Mouse (Mus musculus): ENCODE data around the gene Krt42. TPM values are rescaled to one million over a fixed set of nuclear protein-coding genes. Genes with fewer than 3 reads are reported as not detected.
"Not testable (repeated sequence)": the region's sequence is repeated elsewhere in the genome, so short reads cannot be mapped to it uniquely, and the experiment has no call there.

The Krt42 gene
- polyA plus RNA-seq, 1 experiment = not detected

DNA sequence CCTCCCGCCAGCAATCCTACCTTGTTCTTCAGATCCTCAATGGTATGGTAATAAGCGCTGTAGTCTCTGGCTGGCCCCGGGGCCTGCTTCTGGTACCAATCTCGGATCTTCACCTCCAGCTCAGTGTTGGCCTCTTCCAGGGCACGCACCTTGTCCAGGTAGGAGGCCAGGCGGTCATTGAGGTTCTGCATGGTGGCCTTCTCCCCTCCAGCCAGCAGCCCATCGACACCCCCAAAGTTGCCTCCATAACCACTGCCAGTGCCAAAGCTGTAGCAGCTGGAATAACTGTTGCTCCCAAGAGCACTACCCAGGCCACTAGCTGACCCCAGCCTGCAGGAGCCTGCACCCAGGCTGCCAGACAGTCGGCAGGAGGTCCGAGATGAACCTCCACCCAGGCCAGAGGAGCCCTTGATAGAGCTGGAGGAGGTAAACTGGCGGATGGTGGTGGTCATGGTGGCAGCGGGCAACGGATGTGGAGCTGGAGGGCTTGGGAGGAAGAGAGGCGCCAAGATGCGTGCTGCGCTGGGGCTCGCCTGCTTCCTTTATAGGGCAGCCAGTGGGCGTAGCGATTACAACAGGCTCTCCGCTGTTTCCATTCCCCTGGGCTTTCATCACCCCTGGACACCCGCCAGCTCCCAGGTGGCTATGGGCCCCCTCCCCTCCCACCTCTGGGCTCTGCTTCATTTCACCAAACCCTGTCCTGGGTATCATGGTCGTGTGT, 9.0 kb downstream of the Krt42 start, which contains the start of gene Krt17:
Gene Krt17, minus strand, starts transcription at position 516 of the 721 bp plus-strand sequence.
- H3K4me1 ChIP-seq (ENCODE audit: control insufficient read depth, insufficient read depth, low read length) = no peaks in the 10 kb centered on the region
- TF ChIP-seq CTCF (IDR thresholded peaks at IDR 0.05; ENCODE audit: extremely low read depth, insufficient read depth, low read length) (no peak), POLR2A (IDR thresholded peaks at IDR 0.05; ENCODE audit: extremely low read depth, insufficient read depth, low read length) (no peak)
- no peak within 1 kb of the TSS for H3K27ac ChIP-seq (ENCODE audit: insufficient read depth, low read length)
- no peak within 1 kb of the TSS for H3K4me3 ChIP-seq (ENCODE audit: insufficient read depth, low read length)

DNA sequence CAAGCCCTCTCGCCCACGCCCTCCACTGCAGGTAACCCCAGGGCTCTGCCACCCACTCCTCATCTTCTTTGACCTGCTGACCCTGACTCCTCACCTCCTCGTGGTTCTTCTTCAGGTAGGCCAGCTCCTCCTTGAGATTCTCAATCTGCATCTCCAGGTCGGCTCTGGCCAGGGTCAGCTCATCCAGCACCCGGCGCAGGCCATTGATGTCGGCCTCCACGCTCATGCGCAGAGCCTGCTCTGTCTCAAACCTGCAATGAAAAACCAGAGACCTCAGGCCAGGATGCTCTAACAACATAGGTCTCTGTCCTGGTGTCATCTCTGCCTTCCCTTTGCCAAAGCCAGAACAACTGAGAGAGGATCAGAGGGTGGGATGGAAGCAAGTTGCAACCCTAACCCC, 10.6 kb downstream of the Krt42 start:
- no peak overlapping the region for H3K4me3 ChIP-seq (ENCODE audit: insufficient read depth, low read length)
- TF ChIP-seq CTCF (IDR thresholded peaks at IDR 0.05; ENCODE audit: extremely low read depth, insufficient read depth, low read length) (no peak), POLR2A (IDR thresholded peaks at IDR 0.05; ENCODE audit: extremely low read depth, insufficient read depth, low read length) (no peak)
- no peak overlapping the region for H3K27ac ChIP-seq (ENCODE audit: insufficient read depth, low read length)
- H3K4me1 ChIP-seq (ENCODE audit: control insufficient read depth, insufficient read depth, low read length) = no peaks in the 10 kb centered on the region

DNA sequence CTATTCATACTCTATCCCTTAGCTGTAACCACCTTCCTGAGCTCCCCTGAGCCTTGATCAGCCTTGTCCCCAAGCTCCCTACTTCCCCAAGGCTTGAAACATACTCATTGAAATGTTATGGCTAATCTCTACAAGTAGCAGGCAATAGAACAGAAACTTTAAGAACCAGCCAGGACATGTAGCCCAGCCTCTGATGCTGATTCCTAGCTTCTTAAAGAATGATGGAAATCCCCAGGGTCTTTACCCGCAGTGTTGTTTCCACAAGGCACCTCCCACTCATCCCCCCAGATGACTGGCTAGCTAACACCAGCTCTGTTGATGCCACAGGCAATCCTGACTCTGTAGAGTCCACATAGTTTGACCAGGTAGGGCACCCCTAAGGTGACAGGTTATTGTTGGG, 11.7 kb downstream of the Krt42 start:
- TF ChIP-seq CTCF (IDR thresholded peaks at IDR 0.05; ENCODE audit: extremely low read depth, insufficient read depth, low read length) = no peak
- TF ChIP-seq POLR2A (IDR thresholded peaks at IDR 0.05; ENCODE audit: extremely low read depth, insufficient read depth, low read length) = no peak
- H3K4me1 ChIP-seq (ENCODE audit: control insufficient read depth, insufficient read depth, low read length) = no peaks in the 10 kb centered on the region
- H3K27ac ChIP-seq (ENCODE audit: insufficient read depth, low read length) = no peak overlapping the region
- H3K4me3 ChIP-seq (ENCODE audit: insufficient read depth, low read length) = no peak overlapping the region

DNA sequence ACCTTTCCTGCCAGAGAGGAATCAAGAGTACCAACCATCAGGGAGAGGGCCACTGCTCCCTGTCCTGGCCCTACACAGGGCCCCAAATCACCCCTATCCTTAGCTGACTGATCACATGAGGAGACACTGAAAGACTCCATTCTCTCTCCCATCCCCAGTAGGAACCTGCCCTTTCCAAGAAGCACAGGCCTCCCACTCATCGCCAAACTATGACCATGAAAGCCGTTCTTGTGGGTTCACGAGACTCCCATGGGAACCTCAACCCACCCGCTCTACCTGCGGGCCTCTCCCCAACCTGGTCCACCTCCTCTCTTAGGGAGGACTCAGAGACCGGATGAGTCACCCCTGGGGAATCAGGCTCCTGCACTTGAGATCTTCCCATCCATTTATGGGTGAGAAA, 14.2 kb downstream of the Krt42 start:
- Histone ChIP-seq H3K4me1 (ENCODE audit: control insufficient read depth, insufficient read depth, low read length) (no peaks in the 10 kb centered on the region), H3K27ac (ENCODE audit: insufficient read depth, low read length) (no peak overlapping the region), H3K4me3 (ENCODE audit: insufficient read depth, low read length) (no peak overlapping the region)
- TF ChIP-seq CTCF (IDR thresholded peaks at IDR 0.05; ENCODE audit: extremely low read depth, insufficient read depth, low read length) (no peak), POLR2A (IDR thresholded peaks at IDR 0.05; ENCODE audit: extremely low read depth, insufficient read depth, low read length) (no peak)

DNA sequence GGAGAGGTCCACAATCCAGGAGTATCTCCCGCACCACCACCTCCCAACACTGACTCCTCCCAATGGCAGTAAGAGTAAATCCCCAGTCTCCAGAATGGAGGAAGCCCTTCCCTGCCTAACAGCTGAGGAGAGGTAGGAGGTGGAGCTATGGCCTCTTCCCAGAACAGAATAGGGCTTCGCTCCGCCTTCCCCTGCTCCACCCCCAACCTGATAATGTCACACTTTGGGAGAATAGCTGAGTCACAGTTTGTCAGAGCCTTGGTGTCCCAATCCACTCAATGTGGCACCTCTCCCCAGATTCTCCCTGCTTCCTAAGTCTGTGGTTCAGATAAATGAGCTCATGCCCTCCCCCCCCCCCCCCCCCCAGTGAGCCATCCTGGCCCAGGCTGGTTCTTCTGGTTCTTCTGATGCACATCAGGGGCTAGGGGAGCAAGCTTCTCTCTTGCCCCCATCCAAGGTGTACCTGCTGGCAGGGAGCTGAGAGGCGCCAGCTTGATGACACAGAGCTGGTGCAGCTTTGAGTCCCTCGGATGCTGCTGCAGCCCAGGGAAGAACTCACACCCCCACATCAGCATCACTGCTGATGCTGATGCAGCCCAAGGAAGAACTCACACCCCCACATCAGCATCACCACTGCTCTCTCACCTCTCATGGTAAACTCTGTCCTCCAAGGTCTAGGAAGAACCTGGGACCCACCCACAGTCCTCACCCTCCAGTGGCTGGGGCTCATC, 15.1 kb downstream of the Krt42 start:
- Histone ChIP-seq H3K4me3 (ENCODE audit: insufficient read depth, low read length) (no peak overlapping the region), H3K4me1 (ENCODE audit: control insufficient read depth, insufficient read depth, low read length) (no peaks in the 10 kb centered on the region), H3K27ac (ENCODE audit: insufficient read depth, low read length) (no peak overlapping the region)
- TF ChIP-seq CTCF (IDR thresholded peaks at IDR 0.05; ENCODE audit: extremely low read depth, insufficient read depth, low read length) (no peak), POLR2A (IDR thresholded peaks at IDR 0.05; ENCODE audit: extremely low read depth, insufficient read depth, low read length) (no peak)

DNA sequence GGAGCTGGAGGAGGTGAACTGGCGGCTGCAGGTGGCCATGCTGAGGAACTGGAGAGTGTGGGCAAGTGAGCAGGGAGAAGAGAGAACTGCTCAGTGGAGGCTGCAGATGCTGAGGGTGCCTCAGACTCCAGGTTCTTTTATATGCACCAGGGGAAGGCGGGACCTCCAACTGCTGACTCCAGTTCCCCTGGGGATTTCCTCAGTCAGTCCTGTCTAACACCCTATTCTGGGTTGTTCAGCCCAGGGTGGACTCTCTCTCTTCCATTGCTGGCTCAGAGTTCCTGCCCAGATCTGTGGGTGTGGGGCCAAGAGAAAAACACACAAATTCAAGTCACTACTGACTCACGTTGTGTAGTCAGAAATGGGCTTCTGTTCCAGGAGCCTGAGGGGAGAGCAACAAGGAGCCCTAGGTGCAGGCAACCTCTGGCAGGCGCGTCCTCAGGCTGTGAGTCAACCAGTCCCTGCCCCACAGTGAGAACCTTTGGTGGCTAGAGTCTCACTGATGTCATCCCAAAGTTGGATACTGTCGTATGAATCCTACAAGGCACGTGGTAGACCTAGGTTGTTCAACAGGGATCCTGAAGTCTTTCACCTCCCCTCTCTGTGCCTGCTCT, 20.7 kb downstream of the Krt42 start, which contains the start of gene Krt16:
Gene Krt16, minus strand, starts transcription at position 51 of the 614 bp plus-strand sequence.
- no peak within 1 kb of the TSS for H3K27ac ChIP-seq (ENCODE audit: insufficient read depth, low read length)
- no peak within 1 kb of the TSS for H3K4me3 ChIP-seq (ENCODE audit: insufficient read depth, low read length)
- H3K4me1 ChIP-seq (ENCODE audit: control insufficient read depth, insufficient read depth, low read length) = no peaks in the 10 kb centered on the region
- no peak for TF ChIP-seq POLR2A (IDR thresholded peaks at IDR 0.05; ENCODE audit: extremely low read depth, insufficient read depth, low read length)

DNA sequence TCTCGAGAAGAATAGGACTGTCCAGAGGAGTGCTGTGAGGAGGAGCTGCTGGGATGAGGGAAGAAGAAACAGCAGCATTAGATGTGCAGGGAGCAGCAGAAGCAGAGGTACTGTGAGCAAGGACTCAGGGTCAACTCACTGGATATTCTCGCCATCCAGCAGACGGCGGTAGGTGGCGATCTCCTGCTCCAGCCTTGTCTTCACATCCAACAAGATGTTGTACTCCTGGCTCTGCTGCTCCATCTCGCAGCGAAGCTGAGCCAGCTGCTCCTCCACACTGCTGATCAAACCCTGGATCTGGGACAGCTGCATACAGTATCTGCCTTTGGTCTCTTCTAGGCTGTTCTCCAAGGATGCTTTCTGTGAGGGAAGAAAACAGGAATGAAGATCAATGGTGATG, 23.2 kb downstream of the Krt42 start:
- not testable (repeated sequence) for H3K4me1 ChIP-seq (ENCODE audit: control insufficient read depth, insufficient read depth, low read length); H3K4me3 ChIP-seq (ENCODE audit: insufficient read depth, low read length)

DNA sequence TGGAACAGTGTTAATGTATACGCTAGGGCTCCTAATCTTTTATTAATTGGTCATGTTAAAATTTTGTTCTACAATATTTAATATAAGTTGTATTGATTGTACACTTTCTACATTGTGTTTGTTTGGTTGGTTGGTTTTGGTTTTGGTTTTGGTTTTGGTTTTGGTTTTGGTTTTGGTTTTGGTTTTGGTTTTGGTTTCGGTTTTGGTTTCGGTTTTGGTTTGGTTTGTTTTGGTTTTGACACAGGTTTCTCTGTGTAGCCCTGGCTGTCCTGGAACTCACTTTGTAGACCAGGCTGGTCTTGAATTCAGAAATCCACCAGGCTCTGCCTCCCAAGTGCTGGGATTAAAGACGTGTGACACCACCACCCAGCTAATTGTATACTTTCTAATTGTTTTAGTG, 29.4 kb downstream of the Krt42 start:
- H3K27ac ChIP-seq (ENCODE audit: insufficient read depth, low read length); H3K4me3 ChIP-seq (ENCODE audit: insufficient read depth, low read length); H3K4me1 ChIP-seq (ENCODE audit: control insufficient read depth, insufficient read depth, low read length): not testable (repeated sequence)

More for the DNA sequence above, 23.2 kb downstream of the Krt42 start:
- not testable (repeated sequence) for H3K27ac ChIP-seq (ENCODE audit: insufficient read depth, low read length)

DNA sequence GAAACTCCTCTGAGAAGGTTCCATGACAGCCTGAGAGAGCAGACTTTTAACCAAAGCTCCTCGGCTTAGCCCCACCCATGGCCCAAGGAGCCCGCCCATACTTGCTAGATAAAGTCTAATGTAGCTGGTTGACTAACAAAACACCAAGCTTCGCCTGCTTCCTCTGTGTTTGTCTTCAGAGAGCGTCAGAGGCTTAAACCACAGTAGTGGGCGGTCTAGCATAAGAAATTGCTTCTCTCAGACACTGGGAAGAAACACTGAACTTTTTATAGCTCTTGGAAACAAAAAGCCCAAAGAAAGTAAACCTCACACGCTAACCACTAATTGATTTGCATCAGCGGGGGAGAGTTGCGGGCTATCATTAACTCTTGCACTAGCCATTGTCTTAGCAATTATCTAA, 47.9 kb downstream of the Krt42 start:
- Histone ChIP-seq H3K27ac (ENCODE audit: insufficient read depth, low read length) (no peak overlapping the region), H3K4me1 (ENCODE audit: control insufficient read depth, insufficient read depth, low read length) (no peaks in the 10 kb centered on the region), H3K4me3 (ENCODE audit: insufficient read depth, low read length) (no peak overlapping the region)
- TF ChIP-seq CTCF (IDR thresholded peaks at IDR 0.05; ENCODE audit: extremely low read depth, insufficient read depth, low read length) = no peak
- TF ChIP-seq POLR2A (IDR thresholded peaks at IDR 0.05; ENCODE audit: extremely low read depth, insufficient read depth, low read length) = no peak

DNA sequence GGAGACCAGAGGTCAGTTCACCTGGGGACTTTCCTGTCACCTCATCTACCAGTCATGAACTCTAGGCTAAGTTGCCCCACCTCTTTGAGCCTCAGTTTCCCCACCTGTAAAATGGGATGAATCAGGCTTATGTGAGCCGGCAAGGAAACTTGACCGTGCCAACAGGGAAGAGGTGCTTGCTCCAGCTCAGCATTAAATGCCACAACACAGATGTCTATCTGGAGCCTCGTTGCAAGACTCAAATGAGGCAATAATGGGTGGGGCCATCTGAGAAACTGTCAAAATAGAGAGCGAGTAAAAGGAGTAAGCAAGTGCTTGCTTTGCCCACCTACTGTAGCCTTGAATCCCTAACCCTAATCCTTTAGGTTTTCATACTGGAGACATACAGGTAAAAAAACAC, 50.4 kb downstream of the Krt42 start:
- Histone ChIP-seq H3K27ac (ENCODE audit: insufficient read depth, low read length) (no peak overlapping the region), H3K4me1 (ENCODE audit: control insufficient read depth, insufficient read depth, low read length) (no peaks in the 10 kb centered on the region), H3K4me3 (ENCODE audit: insufficient read depth, low read length) (no peak overlapping the region)
- TF ChIP-seq CTCF (IDR thresholded peaks at IDR 0.05; ENCODE audit: extremely low read depth, insufficient read depth, low read length) (no peak), POLR2A (IDR thresholded peaks at IDR 0.05; ENCODE audit: extremely low read depth, insufficient read depth, low read length) (no peak)

Other genes with a start within 250 kb of the Krt42 start
- not detected in 2 replicates for gene Krt33b, start 240.0 kb downstream of the Krt42 start, polyA plus RNA-seq (2012; rRNA removed)
- gene Krt34, start 228.3 kb downstream of the Krt42 start, polyA plus RNA-seq (2012; rRNA removed) = not detected in 2 replicates
- gene Krt31, start 219.3 kb downstream of the Krt42 start, polyA plus RNA-seq (2012; rRNA removed) = not detected in 2 replicates
- 0.10 TPM in 1 of 2 replicates, not detected in the other for gene Krt32, start 181.6 kb downstream of the Krt42 start, polyA plus RNA-seq (2012; rRNA removed)
- gene Krt35, start 173.6 kb downstream of the Krt42 start, polyA plus RNA-seq (2012; rRNA removed) = not detected in 2 replicates
- not detected in 2 replicates for gene Krt36, start 164.2 kb downstream of the Krt42 start, polyA plus RNA-seq (2012; rRNA removed)
- gene Krt13, start 148.3 kb downstream of the Krt42 start, polyA plus RNA-seq (2012; rRNA removed) = not detected in 2 replicates
- 0.25 TPM in 1 of 2 replicates, not detected in the other for gene Krt15, start 133.9 kb downstream of the Krt42 start, polyA plus RNA-seq (2012; rRNA removed)
- gene Krt19, start 121.2 kb downstream of the Krt42 start, polyA plus RNA-seq (2012; rRNA removed) = 0.25 and 0.44 TPM in 2 replicates
- 4.7 and 6.4 TPM in 2 replicates for gene Krt9, start 76.6 kb downstream of the Krt42 start, polyA plus RNA-seq (2012; rRNA removed)
- gene Krt14, start 62.3 kb downstream of the Krt42 start, polyA plus RNA-seq (2012; rRNA removed) = not detected in 2 replicates
- gene Krt16, start 21.0 kb downstream of the Krt42 start, polyA plus RNA-seq (2012; rRNA removed) = not detected in 2 replicates
- gene Krt17, start 8.8 kb downstream of the Krt42 start, polyA plus RNA-seq (2012; rRNA removed) = 0.13 and 0.15 TPM in 2 replicates
- gene Eif1, start 50.0 kb upstream of the Krt42 start, polyA plus RNA-seq (2012; rRNA removed) = 534 and 549 TPM in 2 replicates
- 0.33 TPM in 1 of 2 replicates, not detected in the other for gene Gast, start 64.5 kb upstream of the Krt42 start, polyA plus RNA-seq (2012; rRNA removed)
- 76.5 and 83.3 TPM in 2 replicates for gene Hap1, start 86.3 kb upstream of the Krt42 start, polyA plus RNA-seq (2012; rRNA removed)
- 40.9 and 48.2 TPM in 2 replicates for gene Jup, start 127.9 kb upstream of the Krt42 start, polyA plus RNA-seq (2012; rRNA removed)
- 14.4 and 15.3 TPM in 2 replicates for gene P3h4, start 145.0 kb upstream of the Krt42 start, polyA plus RNA-seq (2012; rRNA removed)
- 8.0 and 9.6 TPM in 2 replicates for gene Fkbp10, start 145.8 kb upstream of the Krt42 start, polyA plus RNA-seq (2012; rRNA removed)
- 70.9 and 73.6 TPM in 2 replicates for gene Nt5c3b, start 171.9 kb upstream of the Krt42 start, polyA plus RNA-seq (2012; rRNA removed)
- 0.52 and 0.55 TPM in 2 replicates for gene Klhl10, start 172.0 kb upstream of the Krt42 start, polyA plus RNA-seq (2012; rRNA removed)
- 13.8 TPM in 2 replicates for gene Klhl11, start 202.9 kb upstream of the Krt42 start, polyA plus RNA-seq (2012; rRNA removed)

Data from cortical plate, adult 2 months (tissue).